Mouse (Mus musculus): Measurements from ENCODE around the gene Pcsk5.

The Pcsk5 gene

DNA sequence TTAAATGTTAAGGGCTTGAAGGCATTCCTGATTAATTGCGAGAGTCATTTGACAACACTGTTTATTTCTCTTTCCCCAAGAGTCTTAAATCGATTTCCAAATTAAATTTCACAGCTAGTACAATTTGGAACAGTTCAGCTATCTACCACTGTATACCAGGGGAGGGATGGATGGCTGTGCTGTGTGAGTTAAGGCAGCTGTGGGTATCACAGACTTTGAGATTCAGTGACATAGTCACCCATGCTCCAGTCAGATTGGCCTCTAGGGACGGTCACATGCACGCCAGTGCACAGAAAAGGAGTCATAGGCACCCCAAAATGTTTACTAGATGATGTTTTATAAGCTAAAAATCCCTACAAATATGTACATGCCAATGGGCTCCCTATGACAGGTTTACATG, 260.0 kb downstream of the Pcsk5 start:
- no peak for DNase-seq (ENCODE audit: low spot score in 2 of 2)

GRCm38 (mm10) chr19:17574564-17574963, 262.9 kb downstream of the Pcsk5 start:
- DNase-seq (ENCODE audit: low spot score in 2 of 2): no peak

- DNase-seq (ENCODE audit: low spot score in 2 of 2): no peak
These were observed 265.1 kb downstream of the Pcsk5 start for GRCm38 (mm10) chr19:17572315-17572714.

DNA sequence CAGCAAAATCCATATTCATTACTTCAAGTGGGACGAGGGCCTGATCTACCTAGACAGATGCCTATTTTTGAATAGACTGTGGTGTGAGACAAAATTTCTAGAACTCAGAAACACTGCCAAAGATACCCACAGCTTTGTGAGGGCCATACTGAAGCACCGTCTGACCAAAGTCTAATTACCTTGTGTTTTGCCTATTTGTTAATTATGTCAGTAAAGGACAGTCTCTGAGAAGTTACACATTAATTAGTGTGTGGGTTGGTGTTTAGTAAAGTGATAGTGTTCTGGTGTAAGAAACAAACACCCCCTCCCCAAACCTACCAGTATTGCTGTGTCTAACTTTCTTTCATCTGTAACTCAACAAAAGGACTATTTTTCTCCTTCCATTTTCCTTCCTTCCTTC, 266.5 kb downstream of the Pcsk5 start:
- no peak for DNase-seq (ENCODE audit: low spot score in 2 of 2)

- DNase-seq (ENCODE audit: low spot score in 2 of 2): no peak
These were observed 270.2 kb downstream of the Pcsk5 start for GRCm38 (mm10) chr19:17567264-17567663.

- DNase-seq (ENCODE audit: low spot score in 2 of 2): no peak
These were observed 271.3 kb downstream of the Pcsk5 start for GRCm38 (mm10) chr19:17566097-17566496.

GRCm38 (mm10) chr19:17558764-17559163, 278.7 kb downstream of the Pcsk5 start:
- no peak for DNase-seq (ENCODE audit: low spot score in 2 of 2)

DNA sequence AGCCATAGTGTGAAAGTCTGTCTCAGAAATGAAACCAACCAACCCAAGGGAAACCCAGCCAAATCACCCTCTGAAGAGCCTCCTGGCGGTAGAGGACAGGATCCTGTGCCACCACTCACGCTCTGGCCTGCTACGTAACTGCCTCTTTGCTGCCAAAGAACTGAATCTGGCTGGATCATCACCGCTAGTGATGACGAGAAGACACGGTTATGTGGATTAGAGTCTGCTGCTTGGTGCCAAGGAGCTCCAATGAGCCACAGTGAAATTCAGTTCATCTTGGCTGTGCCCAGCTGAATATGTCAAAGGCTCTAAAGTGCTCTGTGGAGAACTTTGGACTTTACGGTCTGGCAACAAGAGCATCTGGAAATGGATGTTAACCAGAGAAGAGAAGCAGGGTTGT, 282.3 kb downstream of the Pcsk5 start:
- no peak for DNase-seq (ENCODE audit: low spot score in 2 of 2)

DNA sequence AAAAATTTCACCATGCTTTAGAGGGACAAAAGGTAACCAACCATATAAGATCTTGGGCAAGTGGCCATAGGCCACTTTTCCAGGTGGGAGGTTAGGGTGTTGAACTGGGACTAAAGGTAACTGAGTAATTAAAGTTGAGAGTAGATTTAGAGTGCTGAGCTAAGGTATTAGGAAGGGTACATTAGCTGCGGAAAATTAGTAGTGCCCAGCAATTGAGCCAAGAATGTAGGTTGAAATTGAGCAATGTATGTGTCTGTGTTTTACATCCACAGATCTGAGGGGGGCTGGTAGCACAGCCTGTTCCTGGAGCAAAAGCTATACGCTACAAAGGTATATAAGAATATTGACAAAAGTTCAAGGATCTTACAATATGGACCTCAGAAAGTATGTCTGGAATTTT, 282.9 kb downstream of the Pcsk5 start:
- no peak for DNase-seq (ENCODE audit: low spot score in 2 of 2)

DNA sequence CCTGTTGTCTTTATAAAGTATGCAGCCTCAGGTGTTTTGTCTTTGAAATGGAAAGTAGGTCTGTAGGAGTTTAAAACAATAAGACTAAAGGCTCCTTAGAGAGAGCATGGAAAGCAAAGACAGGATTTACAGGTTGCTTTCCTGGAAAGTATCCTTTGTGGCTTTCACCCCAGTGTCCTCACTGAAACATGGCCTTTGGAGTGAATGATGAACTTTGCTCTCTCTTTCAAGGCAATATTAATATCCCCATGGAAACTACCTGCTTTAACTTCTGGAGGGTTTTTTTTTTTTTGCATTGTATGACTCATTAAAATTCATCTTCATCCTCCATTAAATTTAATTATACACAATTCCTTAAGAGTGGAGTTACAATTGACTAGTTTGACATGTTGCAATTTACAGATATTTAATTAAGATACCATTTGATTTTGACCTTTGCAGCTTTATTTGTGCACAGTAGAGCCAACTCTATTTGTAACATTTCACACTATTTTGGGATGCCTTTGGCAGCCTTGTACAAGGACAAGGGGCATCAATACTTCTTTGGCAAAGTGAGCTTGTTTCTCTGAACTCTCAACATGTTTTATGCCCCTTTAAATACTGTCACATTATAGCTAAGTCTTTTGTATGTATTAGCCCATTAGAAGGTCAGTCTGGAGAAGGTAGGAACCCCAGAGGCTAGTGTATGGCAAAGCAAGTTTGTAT, 283.9 kb downstream of the Pcsk5 start:
- no peak for DNase-seq (ENCODE audit: low spot score in 2 of 2)

- DNase-seq (ENCODE audit: low spot score in 2 of 2): no peak
These were observed 308.5 kb downstream of the Pcsk5 start for GRCm38 (mm10) chr19:17528746-17529532.

- no peak for DNase-seq (ENCODE audit: low spot score in 2 of 2)
These were observed 311.9 kb downstream of the Pcsk5 start for GRCm38 (mm10) chr19:17525558-17525957.

DNA sequence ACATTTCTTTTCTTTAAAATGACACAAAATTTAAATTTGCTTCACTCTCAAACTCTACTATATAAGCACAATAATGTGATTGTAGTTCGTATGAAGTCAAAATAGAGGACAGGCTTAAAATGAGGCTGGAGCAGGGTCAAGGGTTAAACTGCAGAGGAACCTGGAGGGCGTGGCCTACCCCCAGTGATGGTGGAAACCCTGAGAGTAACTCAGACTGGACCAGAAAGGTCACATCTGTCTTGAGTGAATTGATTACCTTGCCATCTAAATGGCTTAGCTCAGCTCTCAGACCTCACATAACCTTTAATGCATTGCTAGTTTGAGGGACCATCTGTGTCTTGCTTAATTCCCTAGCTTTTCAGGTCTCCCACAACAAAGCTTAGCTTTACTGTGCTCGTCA, 323.0 kb downstream of the Pcsk5 start:
- DNase-seq (ENCODE audit: low spot score in 2 of 2): no peak

DNA sequence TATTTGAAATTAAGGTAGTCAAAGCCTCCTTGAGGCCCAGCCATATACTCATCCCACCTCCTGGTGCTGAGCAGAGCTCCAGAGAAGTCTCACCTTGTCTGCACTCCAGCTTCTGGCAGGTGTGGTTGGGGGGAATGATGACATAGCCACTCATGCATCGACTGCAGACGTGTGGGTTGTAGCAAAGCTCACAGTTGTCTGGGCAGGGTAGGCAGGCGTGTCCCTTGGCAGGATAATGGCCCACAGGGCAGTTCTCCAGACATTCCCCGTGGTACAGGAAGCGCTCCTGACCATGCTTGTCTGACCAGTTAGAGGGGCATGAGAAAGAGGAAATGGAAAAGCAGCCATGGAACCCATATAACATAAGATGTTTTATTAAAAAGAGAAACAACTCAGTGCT, 326.1 kb downstream of the Pcsk5 start:
- no peak for DNase-seq (ENCODE audit: low spot score in 2 of 2)

DNA sequence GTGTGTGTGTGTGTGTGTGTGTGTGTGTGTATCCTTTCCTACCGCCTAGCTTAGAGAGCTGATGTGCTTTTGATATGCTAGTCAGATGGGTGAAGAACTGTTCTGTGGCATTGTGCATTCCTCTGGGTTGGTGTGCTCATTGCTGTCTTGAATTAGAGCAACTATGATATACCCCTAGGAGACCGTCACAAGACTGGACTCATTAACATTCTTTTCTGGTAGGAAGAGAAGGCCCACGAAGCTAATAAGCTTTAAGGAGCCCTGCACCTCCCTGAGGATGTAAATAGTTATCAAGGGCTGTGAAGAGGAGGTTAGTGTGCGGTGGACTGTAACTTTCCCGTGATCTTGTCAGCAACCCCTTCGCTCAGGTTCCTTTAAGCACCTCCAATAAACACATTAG, 333.2 kb downstream of the Pcsk5 start:
- no peak for DNase-seq (ENCODE audit: low spot score in 2 of 2)

DNA sequence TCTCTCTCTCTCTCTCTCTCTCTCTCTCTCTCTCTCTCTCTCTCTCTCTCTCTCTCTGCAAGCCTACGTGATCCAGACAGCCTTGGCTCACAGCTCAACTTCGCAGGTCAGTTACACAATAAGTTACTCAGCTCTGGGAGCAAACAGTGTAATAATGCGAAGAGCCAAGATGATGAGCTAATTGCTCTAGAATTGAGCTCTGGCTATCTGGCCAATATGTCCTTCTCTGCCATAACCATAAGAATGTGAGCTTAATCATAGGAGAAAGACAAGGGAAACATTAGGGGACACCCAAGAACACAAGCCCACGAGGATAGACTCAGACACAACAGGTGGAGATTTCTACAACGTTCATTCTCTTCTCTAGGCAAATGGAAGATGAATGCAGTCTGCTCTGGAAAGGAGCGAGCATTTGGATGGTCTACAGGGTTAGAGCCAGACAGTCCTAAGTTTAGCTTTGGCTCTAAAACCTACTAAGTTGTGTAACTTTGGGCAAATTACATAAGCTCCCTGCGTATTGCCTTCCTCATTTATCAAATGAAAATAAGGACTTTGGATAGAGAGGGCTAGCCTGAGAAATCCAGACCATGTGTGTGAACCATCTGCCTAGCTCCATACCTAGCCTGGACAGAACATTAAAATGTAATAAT, 338.7 kb downstream of the Pcsk5 start:
- DNase-seq (ENCODE audit: low spot score in 2 of 2): no peak

DNA sequence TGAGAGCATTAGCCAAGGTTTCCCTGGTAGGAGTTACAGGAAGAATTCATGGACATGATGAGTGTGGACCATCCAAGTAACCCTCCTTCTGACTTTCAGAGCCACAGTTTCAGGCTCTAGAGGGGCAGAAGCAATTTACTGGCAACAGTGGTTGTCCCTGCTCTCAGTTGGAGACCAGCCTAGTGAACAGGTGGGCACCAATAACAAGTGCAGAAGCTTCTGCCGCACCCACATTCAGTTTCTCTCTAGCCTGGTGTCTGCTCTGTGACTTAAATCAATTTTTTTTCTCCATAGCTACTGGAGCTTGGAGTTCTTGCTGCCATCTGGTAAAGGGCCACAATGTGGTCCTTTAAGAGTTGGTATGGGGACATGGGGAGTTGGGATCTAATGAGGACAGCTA, 341.3 kb downstream of the Pcsk5 start:
- DNase-seq (ENCODE audit: low spot score in 2 of 2): no peak

GRCm38 (mm10) chr19:17491822-17492544, 345.4 kb downstream of the Pcsk5 start:
- DNase-seq (ENCODE audit: low spot score in 2 of 2): no peak

DNA sequence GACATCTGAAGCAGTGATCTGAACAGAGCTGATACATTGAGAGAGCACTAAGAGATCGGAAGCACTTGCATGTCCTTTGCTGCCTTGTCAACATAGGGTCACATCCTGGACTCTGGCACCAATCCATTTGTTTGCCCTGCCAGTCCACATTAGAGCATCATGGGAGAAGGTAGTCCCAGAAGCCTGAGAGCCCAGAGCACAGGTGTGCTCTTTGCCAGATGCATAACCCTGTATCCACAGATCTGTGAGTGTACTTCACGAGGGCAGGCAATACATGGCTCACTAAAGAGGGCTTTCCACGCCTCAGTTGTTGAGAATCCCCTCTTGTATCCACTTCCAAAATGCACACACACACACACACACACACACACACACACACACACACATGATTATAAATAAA, 346.1 kb downstream of the Pcsk5 start:
- no peak for DNase-seq (ENCODE audit: low spot score in 2 of 2)

DNA sequence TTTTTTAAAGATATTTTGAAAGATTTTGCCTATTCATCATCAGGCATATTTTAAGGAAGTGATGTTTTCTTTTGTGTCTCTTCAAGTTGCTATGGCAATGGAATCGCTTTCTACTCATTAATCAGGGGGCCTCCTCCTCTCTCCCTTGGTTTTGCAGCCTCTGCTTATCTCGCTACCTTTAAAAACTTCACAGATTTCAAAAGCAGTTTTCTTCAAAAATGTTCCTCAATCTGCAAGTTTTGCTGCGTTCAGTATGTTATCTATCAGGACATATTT, 347.6 kb downstream of the Pcsk5 start:
- no peak for DNase-seq (ENCODE audit: low spot score in 2 of 2)

GRCm38 (mm10) chr19:17489041-17489865, 348.2 kb downstream of the Pcsk5 start:
- no peak for DNase-seq (ENCODE audit: low spot score in 2 of 2)
